Mouse (Mus musculus) cortical plate, adult 2 months (tissue): Measurements from ENCODE around the gene Sumo1.

Experiments used
- CTCF ChIP-seq: fragments of 200-500 bp; IDR thresholded peaks from 2 replicates; pipeline ENCODE4 v1.5.1; 2011; ENCODE audit warnings: mild to moderate bottlenecking, control low read depth, low read length; ENCODE audit not compliant: insufficient read depth; ENCODE audit errors: extremely low read depth
- POLR2A ChIP-seq: fragments of 200-500 bp; IDR thresholded peaks from 2 replicates; pipeline ENCODE4 v1.6.1; 2011; ENCODE audit warnings: mild to moderate bottlenecking, low read length, control low read depth; ENCODE audit not compliant: insufficient read depth; ENCODE audit errors: extremely low read depth

DNA sequence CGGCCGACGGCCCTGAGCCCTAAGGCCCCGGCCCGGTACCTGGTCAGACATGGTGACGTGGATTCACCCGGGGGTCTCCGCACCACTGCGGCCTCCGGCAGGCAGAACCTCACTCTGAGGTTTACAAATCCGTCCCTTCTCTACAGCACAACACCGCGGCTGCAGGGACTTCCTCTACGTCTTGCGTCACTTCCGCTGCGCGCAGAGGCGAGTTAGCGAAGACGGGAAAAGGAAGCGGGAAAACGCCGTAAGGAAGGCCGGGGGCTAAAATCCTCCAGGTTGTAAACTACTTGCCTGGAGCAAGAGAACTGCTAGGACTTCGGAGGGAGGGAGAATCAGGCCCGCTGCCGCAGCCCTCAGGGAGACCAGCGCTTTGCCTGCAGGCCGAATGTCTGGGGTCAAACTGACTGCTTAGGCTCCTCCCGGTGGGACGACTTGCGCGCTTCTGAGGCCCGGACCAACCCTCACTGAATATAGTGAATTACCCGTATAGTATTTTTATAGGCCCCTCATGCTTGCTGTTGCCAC, at the start of gene Sumo1:
- TF ChIP-seq POLR2A: peak; percentile 94
- no peak for TF ChIP-seq CTCF
